8 mouse cellular contexts compared by ENCODE assay signal in the genomic region with DNA sequence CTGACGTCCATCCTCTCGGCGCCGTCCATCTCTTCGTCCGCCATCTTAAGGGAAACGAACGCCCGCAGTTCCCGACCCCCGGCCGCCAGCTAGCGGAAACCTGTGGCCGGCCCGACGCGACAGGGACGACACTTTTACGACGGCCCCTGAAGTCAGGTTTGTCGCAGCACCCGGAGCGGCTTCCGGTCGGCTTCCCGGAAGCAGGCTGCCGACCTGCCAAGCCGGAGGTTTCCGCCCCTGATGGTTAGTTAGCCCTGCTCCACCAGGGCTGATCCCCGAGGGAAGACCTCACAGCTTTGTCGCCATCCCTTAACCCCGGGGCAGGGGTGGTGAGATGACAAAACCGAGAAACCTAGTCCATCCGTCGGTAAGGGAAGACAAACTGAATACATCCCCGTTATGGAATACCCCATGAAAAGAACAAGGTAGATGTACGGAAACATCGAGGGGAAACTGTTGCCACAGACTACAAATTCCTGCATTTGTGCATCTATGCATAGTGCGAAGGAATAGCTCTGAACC. TPM values are rescaled to one million over a fixed set of nuclear protein-coding genes. Genes with fewer than 3 reads are reported as not detected.
DNase-seq lines count a peak whose midpoint lies in the region; ATAC-seq and TF ChIP-seq lines count a peak whose summit lies in the region.

TSS of gene Ubr1 (minus strand) at position 157 of the 522 bp plus-strand sequence.

- WGBS in heart, embryonic 13.5 days, result under 1% methylated on average over 35 of the region's 39 CpGs
- 0% methylated on average over 39 of the region's 39 CpGs for WGBS in kidney, postnatal 0 days
- 1% methylated on average over 39 of the region's 39 CpGs for WGBS in liver, embryonic 11.5 days

- TF ChIP-seq POLR2A in myocyte (IDR thresholded peaks at IDR 0.05; ENCODE audit: insufficient read length, low read depth), result peak; percentile 87

- peak within 1 kb of the TSS; percentile 75 for H3K27ac ChIP-seq in brown adipose tissue, adult 24 weeks (replicated peaks; ENCODE audit: low read depth, low read length)
- peak within 1 kb of the TSS; percentile 84 for H3K27ac ChIP-seq in heart, embryonic 13.5 days (replicated peaks)
- H3K27ac ChIP-seq in kidney, postnatal 0 days, result peak within 1 kb of the TSS; percentile 88
- peak within 1 kb of the TSS; percentile 75 for H3K27ac ChIP-seq in liver, embryonic 11.5 days (ENCODE audit: low read depth, low read length)

- peak within 1 kb of the TSS; percentile 93 for H3K9ac ChIP-seq in heart, embryonic 13.5 days
- H3K9ac ChIP-seq in kidney, postnatal 0 days (ENCODE audit: low read depth, low read length), result peak within 1 kb of the TSS; percentile 86
- peak within 1 kb of the TSS; percentile 82 for H3K9ac ChIP-seq in liver, embryonic 11.5 days (ENCODE audit: low read depth, low read length)

- peaks cover 7% of the 10 kb centered on the region for H3K27me3 ChIP-seq in heart, embryonic 13.5 days (replicated peaks)
- H3K27me3 ChIP-seq in kidney, postnatal 0 days (ENCODE audit: insufficient read depth, low read length), result no peaks in the 10 kb centered on the region
- no peaks in the 10 kb centered on the region for H3K27me3 ChIP-seq in liver, embryonic 11.5 days (replicated peaks; ENCODE audit: control insufficient read depth, insufficient read depth, low read length)
- H3K27me3 ChIP-seq in myocyte (ENCODE audit: control insufficient read depth, insufficient read depth, insufficient read length), result no peaks in the 10 kb centered on the region

- peak within 1 kb of the TSS; percentile 89 for H3K4me2 ChIP-seq in heart, embryonic 13.5 days
- peak within 1 kb of the TSS; percentile 80 for H3K4me2 ChIP-seq in kidney, postnatal 0 days (ENCODE audit: low read length)
- peak within 1 kb of the TSS; percentile 78 for H3K4me2 ChIP-seq in liver, embryonic 11.5 days
- H3K4me2 ChIP-seq in myocyte (ENCODE audit: low read depth), result peak within 1 kb of the TSS; percentile 96

- peak within 1 kb of the TSS; percentile 82 for H3K4me3 ChIP-seq in brown adipose tissue, adult 24 weeks (ENCODE audit: insufficient read depth, low read depth, low read length)
- H3K4me3 ChIP-seq in heart, embryonic 13.5 days, result peak within 1 kb of the TSS; percentile 83
- H3K4me3 ChIP-seq in kidney, postnatal 0 days (replicated peaks; ENCODE audit: low read depth, low read length), result peak within 1 kb of the TSS; percentile 90
- H3K4me3 ChIP-seq in liver, embryonic 11.5 days (ENCODE audit: low read depth, low read length), result peak within 1 kb of the TSS; percentile 75
- H3K4me3 ChIP-seq in myocyte, result peak within 1 kb of the TSS; percentile 99

- H3K79me2 ChIP-seq in myocyte (ENCODE audit: control insufficient read depth, insufficient read depth), result peaks cover 47% of the 10 kb centered on the region

- H3K9me3 ChIP-seq in heart, embryonic 13.5 days, result no peaks in the 10 kb centered on the region
- H3K9me3 ChIP-seq in kidney, postnatal 0 days (replicated peaks; ENCODE audit: low read length), result no peaks in the 10 kb centered on the region
- no peaks in the 10 kb centered on the region for H3K9me3 ChIP-seq in liver, embryonic 11.5 days (ENCODE audit: control insufficient read depth, low read length)

- ATAC-seq in CD4-positive, CD25-positive, alpha-beta regulatory T cell, adult 4 months, result peak; percentile 89
- ATAC-seq in erythroid progenitor cell, adult 5-6 weeks (replicated peaks; ENCODE audit: low FRiP score, poor library complexity, severe bottlenecking), result peak; percentile 96
- peak; percentile 57; the same call in 1 of the 2 replicates for ATAC-seq in heart, embryonic 13.5 days (ENCODE audit: extremely low read depth, insufficient number of reproducible peaks, low FRiP score, low TSS enrichment)
- ATAC-seq in kidney, postnatal 0 days (replicated peaks; ENCODE audit: low FRiP score, low read depth), result peak; percentile 89
- peak; percentile 83 for ATAC-seq in liver, embryonic 11.5 days (replicated peaks; ENCODE audit: low FRiP score)

- peak within 1 kb of the TSS; percentile 35 for H3ac ChIP-seq in myocyte (ENCODE audit: control insufficient read depth, insufficient read length)

- DNase-seq in kidney, postnatal 0 days (ENCODE audit: low spot score), result peak; percentile 94
- DNase-seq in liver, embryonic 11.5 days (ENCODE audit: low spot score), result peak; percentile 83
- peak; percentile 87 to 93 for DNase-seq in spleen, postnatal 4 days (ENCODE audit: low spot score in 2 of 2)

- H3K36me3 ChIP-seq in heart, embryonic 13.5 days, result peaks cover 12% of the 10 kb centered on the region; the same call in 1 of the 2 replicates
- H3K36me3 ChIP-seq in kidney, postnatal 0 days (ENCODE audit: insufficient read depth, low read length), result no peaks in the 10 kb centered on the region
- H3K36me3 ChIP-seq in liver, embryonic 11.5 days (ENCODE audit: control insufficient read depth, insufficient read depth, low read length), result no peaks in the 10 kb centered on the region
- H3K36me3 ChIP-seq in myocyte (ENCODE audit: control insufficient read depth, insufficient read depth), result no peaks in the 10 kb centered on the region

- peaks cover 2% of the 10 kb centered on the region; the same call in 1 of the 2 replicates for H3K4me1 ChIP-seq in brown adipose tissue, adult 24 weeks (ENCODE audit: control insufficient read depth, insufficient read depth, insufficient read length, low read length)
- H3K4me1 ChIP-seq in heart, embryonic 13.5 days, result peaks cover 25% of the 10 kb centered on the region
- peaks cover 4% of the 10 kb centered on the region; the same call in 1 of the 2 replicates for H3K4me1 ChIP-seq in kidney, postnatal 0 days (replicated peaks; ENCODE audit: insufficient read depth, low read length)
- peaks cover 9% of the 10 kb centered on the region for H3K4me1 ChIP-seq in liver, embryonic 11.5 days (replicated peaks; ENCODE audit: control insufficient read depth, insufficient read depth, low read length)

- peak; percentile 19; the same call in 1 of the 2 replicates for TF ChIP-seq CTCF in kidney, postnatal 0 days (IDR thresholded peaks at IDR 0.05; ENCODE audit: low read depth)

TF ChIP-seq in myocyte, 11 proteins besides CTCF, POLR2A, EP300 and RAD21:
- TF ChIP-seq SRF (IDR thresholded peaks at IDR 0.05; ENCODE audit: control insufficient read depth, insufficient read length, low read depth) (no peak), POLR2AphosphoS2 (IDR thresholded peaks at IDR 0.05; ENCODE audit: insufficient read length, low read depth) (peak; percentile 85)

RNA-seq across cellular contexts. Expression of gene Ubr1, which starts in this region (rescaled TPM):
- 10 to 100 TPM; 46.2 to 47.3 TPM for polyA plus RNA-seq in CD4-positive, CD25-positive, alpha-beta regulatory T cell, adult 4 months (2017; shearing (Covaris generic))
- 10.5 and 12.3 TPM in 2 replicates for polyA plus RNA-seq in brown adipose tissue, adult 24 weeks (2012; ENCODE audit: insufficient read depth, insufficient read length, missing spikeins)
- total RNA-seq in erythroid progenitor cell, adult 5-6 weeks (2015; ENCODE audit: low replicate concordance), result 14.4 and 32.3 TPM in 2 replicates
- 25.4 and 53.9 TPM in 2 replicates for total RNA-seq in erythroid progenitor cell, adult 5-6 weeks (2017; ENCODE audit: low replicate concordance)
- polyA plus RNA-seq in heart, embryonic 13.5 days (2015; fragmentation: Nextera tagmentation; extraction: Ambion mirVana), result 18.3 and 21.6 TPM in 2 replicates
- polyA plus RNA-seq in kidney, postnatal 0 days (2015; fragmentation: Nextera tagmentation; extraction: Ambion mirVana), result 16.2 and 18.6 TPM in 2 replicates
- polyA plus RNA-seq in liver, embryonic 11.5 days (2014; fragmentation: Nextera tagmentation; extraction: Ambion mirVana), result 22.3 and 23.4 TPM in 2 replicates
- 5.8 TPM for polyA plus RNA-seq in myocyte (2012; fragmentation: generic; extraction: Trizol)

Comparison
In these comparisons a context has a peak if more than half of its experiments do, and no peak if none do; other contexts are left out.
1. Peak in every context shown above with its lines: DNase-seq, ATAC-seq, H3K4me3 ChIP-seq and H3K27ac ChIP-seq.